11 mouse cellular contexts compared by ENCODE assay signal in genomic region chr4:41636366-41636765, GRCm38 (mm10). TPM values are rescaled to one million over a fixed set of nuclear protein-coding genes. Genes with fewer than 3 reads are reported as not detected.
DNase-seq lines count a peak whose midpoint lies in the region; ATAC-seq and TF ChIP-seq lines count a peak whose summit lies in the region.
"Had no signal": no experiment of that assay in that cellular context is flagged by ENCODE, and none has a peak within 500 bp of the region (broad histone marks: within the 10 kb centered on the region; RNA-seq: fewer than 3 reads in every experiment).

No protein-coding gene starts in this region.

- WGBS in lung, postnatal 0 days, result 35% methylated on average over 7 of the region's 7 CpGs
- 29% methylated on average over 7 of the region's 7 CpGs for WGBS in embryonic facial prominence, embryonic 14.5 days
- WGBS in kidney, adult 2 months, result 28% methylated on average over 7 of the region's 7 CpGs
- 35% methylated on average over 7 of the region's 7 CpGs for WGBS in neural tube, embryonic 12.5 days
- WGBS in forebrain, postnatal 0 days, result 76% methylated on average over 7 of the region's 7 CpGs

- H3K27me3 ChIP-seq in lung, postnatal 0 days (replicated peaks; ENCODE audit: insufficient read depth, low read length), result no peaks in the 10 kb centered on the region; the same call in 1 of the 2 replicates
- 0 out of 2 replicates have a peak, but pooled peaks cover 4% of the 10 kb centered on the region for H3K27me3 ChIP-seq in embryonic facial prominence, embryonic 14.5 days (replicated peaks; ENCODE audit: control insufficient read depth, insufficient read depth, low read length)
- no peaks in the 10 kb centered on the region for H3K27me3 ChIP-seq in kidney, adult 2 months (replicated peaks; ENCODE audit: control insufficient read depth, insufficient read depth, low read length)
- no peaks in the 10 kb centered on the region for H3K27me3 ChIP-seq in neural tube, embryonic 12.5 days (replicated peaks)
- no peaks in the 10 kb centered on the region for H3K27me3 ChIP-seq in forebrain, postnatal 0 days (ENCODE audit: insufficient read depth, low read length)
- H3K27me3 ChIP-seq: forebrain, embryonic 15.5 days had no signal

- no peak overlapping the region for H3K4me2 ChIP-seq in lung, postnatal 0 days (replicated peaks; ENCODE audit: low read depth, low read length)
- no peak overlapping the region for H3K4me2 ChIP-seq in embryonic facial prominence, embryonic 14.5 days (ENCODE audit: low read depth, low read length)
- H3K4me2 ChIP-seq in neural tube, embryonic 12.5 days (replicated peaks), result peak overlapping the region; percentile 33
- H3K4me2 ChIP-seq in forebrain, postnatal 0 days (ENCODE audit: low read depth), result no peak overlapping the region
- H3K4me2 ChIP-seq: forebrain, embryonic 15.5 days; heart, embryonic 12.5 days; liver, embryonic 15.5 days had no signal

- no peak overlapping the region for H3K9ac ChIP-seq in lung, postnatal 0 days (replicated peaks; ENCODE audit: low read depth)
- no peak overlapping the region for H3K9ac ChIP-seq in embryonic facial prominence, embryonic 14.5 days (ENCODE audit: low read depth, low read length)
- no peak overlapping the region; the same call in 1 of the 2 replicates for H3K9ac ChIP-seq in neural tube, embryonic 12.5 days
- H3K9ac ChIP-seq in forebrain, postnatal 0 days, result no peak overlapping the region
- H3K9ac ChIP-seq: forebrain, embryonic 15.5 days; liver, embryonic 15.5 days had no signal

- no peak for ATAC-seq in lung, postnatal 0 days
- ATAC-seq in embryonic facial prominence, embryonic 14.5 days (ENCODE audit: low read depth), result no peak
- ATAC-seq in neural tube, embryonic 12.5 days (ENCODE audit: low FRiP score, low read depth), result no peak
- ATAC-seq in forebrain, postnatal 0 days, result no peak
- ATAC-seq: forebrain, embryonic 15.5 days had no signal

- H3K4me3 ChIP-seq in lung, postnatal 0 days (ENCODE audit: low read depth, low read length), result no peak overlapping the region
- no peak overlapping the region for H3K4me3 ChIP-seq in embryonic facial prominence, embryonic 14.5 days (ENCODE audit: low read depth, low read length)
- H3K4me3 ChIP-seq in kidney, adult 2 months (ENCODE audit: insufficient read depth, low read depth, low read length), result no peak overlapping the region
- no peak overlapping the region for H3K4me3 ChIP-seq in neural tube, embryonic 12.5 days
- no peak overlapping the region for H3K4me3 ChIP-seq in forebrain, postnatal 0 days (ENCODE audit: low read depth, low read length)
- H3K4me3 ChIP-seq: forebrain, embryonic 15.5 days; heart, embryonic 12.5 days; liver, embryonic 15.5 days had no signal

- no peak for TF ChIP-seq EP300 in lung, postnatal 0 days (IDR thresholded peaks at IDR 0.05)

- peak; percentile 28 for DNase-seq in lung, postnatal 0 days (ENCODE audit: low spot score)
- DNase-seq in lung, postnatal 14 days, result no peak
- no peak for DNase-seq in embryonic facial prominence, embryonic 14.5 days (ENCODE audit: low spot score)
- DNase-seq in kidney, adult 2 months, result peak; percentile 73
- DNase-seq in left cerebral cortex, adult 18-20 months (ENCODE audit: low spot score in 2 of 2), result no peak
- DNase-seq in forebrain, postnatal 0 days, result no peak
- no peak for DNase-seq in heart, postnatal 10 days

- no peaks in the 10 kb centered on the region for H3K36me3 ChIP-seq in lung, postnatal 0 days (ENCODE audit: insufficient read depth, low read length)
- H3K36me3 ChIP-seq in embryonic facial prominence, embryonic 14.5 days (ENCODE audit: control insufficient read depth, insufficient read depth, low read length), result no peaks in the 10 kb centered on the region
- H3K36me3 ChIP-seq in kidney, adult 2 months (ENCODE audit: control insufficient read depth, insufficient read depth, low read length), result no peaks in the 10 kb centered on the region
- H3K36me3 ChIP-seq in neural tube, embryonic 12.5 days, result peaks cover 10% of the 10 kb centered on the region
- H3K36me3 ChIP-seq in forebrain, postnatal 0 days (ENCODE audit: insufficient read depth), result no peaks in the 10 kb centered on the region; the same call in 1 of the 2 replicates
- H3K36me3 ChIP-seq: forebrain, embryonic 15.5 days; heart, embryonic 12.5 days; liver, embryonic 15.5 days had no signal

- intact Hi-C loops in heart, postnatal 10 days (cut with DNase I), result no loop called here

- H3K9me3 ChIP-seq in lung, postnatal 0 days (ENCODE audit: low read length), result no peaks in the 10 kb centered on the region
- H3K9me3 ChIP-seq in embryonic facial prominence, embryonic 14.5 days (ENCODE audit: control insufficient read depth, low read length), result no peaks in the 10 kb centered on the region
- no peaks in the 10 kb centered on the region for H3K9me3 ChIP-seq in neural tube, embryonic 12.5 days
- no peaks in the 10 kb centered on the region for H3K9me3 ChIP-seq in forebrain, postnatal 0 days (ENCODE audit: low read length)
- H3K9me3 ChIP-seq: forebrain, embryonic 15.5 days; heart, embryonic 12.5 days; liver, embryonic 15.5 days had no signal

- no peak for TF ChIP-seq CTCF in lung, postnatal 0 days (IDR thresholded peaks at IDR 0.05)
- no peak for TF ChIP-seq CTCF in kidney, adult 2 months (conservative IDR thresholded peaks at IDR 0.05; ENCODE audit: insufficient read depth, insufficient read length, low read depth, low read length)
- no peak for TF ChIP-seq CTCF in forebrain, postnatal 0 days (IDR thresholded peaks at IDR 0.05; ENCODE audit: low read depth)

- H3K27ac ChIP-seq in lung, postnatal 0 days (ENCODE audit: low read length), result 0 out of 2 replicates have a peak overlapping the region, but pooled peaks have one; percentile 26
- H3K27ac ChIP-seq in embryonic facial prominence, embryonic 14.5 days (replicated peaks; ENCODE audit: low read depth, low read length), result peak overlapping the region; percentile 61; the same call in 1 of the 2 replicates
- peak overlapping the region; percentile 51 for H3K27ac ChIP-seq in kidney, adult 2 months (ENCODE audit: insufficient read depth, low read depth, low read length)
- H3K27ac ChIP-seq in neural tube, embryonic 12.5 days, result 0 out of 2 replicates have a peak overlapping the region, but pooled peaks have one; percentile 42
- H3K27ac ChIP-seq in forebrain, postnatal 0 days (ENCODE audit: low read depth, low read length), result no peak overlapping the region
- H3K27ac ChIP-seq: forebrain, embryonic 15.5 days; liver, embryonic 15.5 days had no signal

- peaks cover 13% of the 10 kb centered on the region; the same call in 1 of the 2 replicates for H3K4me1 ChIP-seq in lung, postnatal 0 days (ENCODE audit: insufficient read depth, low read depth, low read length)
- peaks cover 42% of the 10 kb centered on the region for H3K4me1 ChIP-seq in embryonic facial prominence, embryonic 14.5 days (ENCODE audit: control insufficient read depth, insufficient read depth, low read length)
- H3K4me1 ChIP-seq in kidney, adult 2 months (ENCODE audit: control insufficient read depth, insufficient read depth, low read length), result peaks cover 3% of the 10 kb centered on the region; the same call in 1 of the 2 replicates
- peaks cover 60% of the 10 kb centered on the region for H3K4me1 ChIP-seq in neural tube, embryonic 12.5 days
- peaks cover 15% of the 10 kb centered on the region for H3K4me1 ChIP-seq in forebrain, postnatal 0 days (ENCODE audit: insufficient read depth)

- no peak for TF ChIP-seq POLR2A in kidney, adult 2 months (IDR thresholded peaks at IDR 0.05; ENCODE audit: low read depth, low read length)

RNA-seq across cellular contexts. Expression of gene Enho, which starts 3.8 kb away (rescaled TPM):
- polyA plus RNA-seq in lung, postnatal 0 days (2015; fragmentation: Nextera tagmentation; extraction: Ambion mirVana), result 18.9 and 25.0 TPM in 2 replicates
- 22.7 and 26.0 TPM in 2 replicates for polyA plus RNA-seq in embryonic facial prominence, embryonic 14.5 days (2014; fragmentation: Nextera tagmentation; extraction: Ambion mirVana)
- polyA plus RNA-seq in kidney, adult 2 months (2012; rRNA removed), result 9.3 and 9.9 TPM in 2 replicates
- 73.6 and 74.1 TPM in 2 replicates for polyA plus RNA-seq in neural tube, embryonic 12.5 days (2016; fragmentation: Nextera tagmentation; extraction: Ambion mirVana)
- 10 to 100 TPM; 59.1 to 66.3 TPM for total RNA-seq in left cerebral cortex, adult 18-20 months (2021)
- total RNA-seq in forebrain, postnatal 0 days (2014; rRNA removed), result 106 and 130 TPM in 2 replicates
- polyA plus RNA-seq in forebrain, postnatal 0 days (2015; fragmentation: Nextera tagmentation; extraction: Ambion mirVana), result 117 and 122 TPM in 2 replicates
- 1 to 10 TPM; 4.2 to 4.4 TPM for total RNA-seq in heart, postnatal 10 days (2021)

Comparison
In these comparisons a context has a peak if more than half of its experiments do, and no peak if none do; other contexts are left out.
1. DNase-seq: peak in lung, postnatal 0 days (single experiment) and kidney, adult 2 months (single experiment); none in lung, postnatal 14 days (single experiment), embryonic facial prominence, embryonic 14.5 days (single experiment), left cerebral cortex, adult 18-20 months (0 of 2), forebrain, postnatal 0 days (single experiment) and heart, postnatal 10 days (0 of 2).